Mouse (Mus musculus): ENCODE measurements around the gene Fcrl5.

- TF ChIP-seq POLR2A (IDR thresholded peaks at IDR 0.05; ENCODE audit: borderline replicate concordance, insufficient read depth, low read length) (peak; percentile 98), CTCF (IDR thresholded peaks at IDR 0.05; ENCODE audit: borderline replicate concordance, insufficient read depth, low read depth, low read length) (no peak)
These were observed 89.7 kb downstream of the Fcrl5 start, which contains the start of gene Etv3 for GRCm38 (mm10) chr3:87525043-87525836.
